ENCODE assay signal across 18 mouse cellular contexts in the genomic region with DNA sequence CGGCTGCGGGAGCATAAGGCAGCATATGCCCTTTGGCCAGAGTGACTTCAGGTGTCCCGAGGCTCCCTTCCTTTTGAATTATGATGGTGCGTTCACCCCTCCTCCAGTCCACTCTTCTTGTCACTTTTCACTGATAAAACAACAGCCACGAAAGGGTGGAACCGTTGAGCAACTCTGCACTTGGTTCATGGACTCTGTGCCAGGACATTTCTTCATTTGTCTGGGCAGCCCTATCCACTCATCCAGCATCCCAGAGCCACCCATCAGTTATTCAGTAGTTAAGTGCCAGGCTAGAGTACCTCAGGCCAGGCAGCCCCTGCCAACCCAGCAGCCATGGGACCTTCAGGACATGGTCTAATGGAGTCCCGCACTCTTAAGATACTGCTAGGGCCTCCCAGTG. TPM values are rescaled to one million over a fixed set of nuclear protein-coding genes. Genes with fewer than 3 reads are reported as not detected.
DNase-seq lines count a peak whose midpoint lies in the region; ATAC-seq and TF ChIP-seq lines count a peak whose summit lies in the region.
"Had no signal": no experiment of that assay in that cellular context is flagged by ENCODE, and none has a peak within 500 bp of the region (broad histone marks: within the 10 kb centered on the region; RNA-seq: fewer than 3 reads in every experiment).

No protein-coding gene starts in this region.

- peaks cover 38% of the 10 kb centered on the region for H3K4me1 ChIP-seq in small intestine, adult 2 months (ENCODE audit: control insufficient read depth, insufficient read depth, insufficient read length, low read length)
- H3K4me1 ChIP-seq in forebrain, embryonic 14.5 days (ENCODE audit: control insufficient read depth, insufficient read depth, low read length), result no peaks in the 10 kb centered on the region
- H3K4me1 ChIP-seq: embryonic facial prominence, embryonic 15.5 days; hindbrain, embryonic 13.5 days; midbrain, embryonic 12.5 days; neural tube, embryonic 15.5 days had no signal

- no peak overlapping the region for H3K4me2 ChIP-seq in forebrain, embryonic 14.5 days (ENCODE audit: low read length)
- H3K4me2 ChIP-seq: embryonic facial prominence, embryonic 15.5 days; hindbrain, embryonic 13.5 days; liver, embryonic 13.5 days; midbrain, embryonic 12.5 days; neural tube, embryonic 15.5 days had no signal

- ATAC-seq in forebrain, embryonic 14.5 days, result no peak

- H3K27me3 ChIP-seq in small intestine, adult 2 months (ENCODE audit: control insufficient read depth, insufficient read depth, low read length), result no peaks in the 10 kb centered on the region
- H3K27me3 ChIP-seq in forebrain, embryonic 14.5 days (replicated peaks; ENCODE audit: control insufficient read depth, insufficient read depth, low read length), result no peaks in the 10 kb centered on the region
- H3K27me3 ChIP-seq: CH12.LX; embryonic facial prominence, embryonic 15.5 days; neural tube, embryonic 15.5 days had no signal

- TF ChIP-seq CTCF in small intestine, adult 2 months (IDR thresholded peaks at IDR 0.05; ENCODE audit: extremely low read depth, insufficient read length, insufficient replicate concordance, low read depth, low read length), result no peak

- H3K9ac ChIP-seq in forebrain, embryonic 14.5 days (ENCODE audit: low read length), result no peak overlapping the region
- H3K9ac ChIP-seq: embryonic facial prominence, embryonic 15.5 days; hindbrain, embryonic 13.5 days; liver, embryonic 13.5 days; midbrain, embryonic 12.5 days; neural tube, embryonic 15.5 days had no signal

- H3K9me3 ChIP-seq in forebrain, embryonic 14.5 days (replicated peaks; ENCODE audit: control insufficient read depth, low read length), result no peaks in the 10 kb centered on the region
- H3K9me3 ChIP-seq: embryonic facial prominence, embryonic 15.5 days; hindbrain, embryonic 13.5 days; liver, embryonic 13.5 days; midbrain, embryonic 12.5 days; neural tube, embryonic 15.5 days had no signal

- 34% methylated on average over 7 of the region's 7 CpGs for WGBS in small intestine, adult 2 months
- WGBS in forebrain, embryonic 14.5 days, result 90% methylated on average over 7 of the region's 7 CpGs

- TF ChIP-seq POLR2A in small intestine, adult 2 months (IDR thresholded peaks at IDR 0.05; ENCODE audit: low read depth, low read length), result no peak

- H3K27ac ChIP-seq in small intestine, adult 2 months (ENCODE audit: insufficient read depth, low read depth, low read length), result peak overlapping the region; percentile 31; the same call in 1 of the 2 replicates
- no peak overlapping the region for H3K27ac ChIP-seq in forebrain, embryonic 14.5 days (ENCODE audit: low read depth, low read length)
- H3K27ac ChIP-seq: embryonic facial prominence, embryonic 15.5 days; hindbrain, embryonic 13.5 days; liver, embryonic 13.5 days; midbrain, embryonic 12.5 days; neural tube, embryonic 15.5 days had no signal

- DNase-seq in adrenal gland, postnatal 14 days, result peak; percentile 27
- DNase-seq in adrenal gland, adult 8-10 months, result no peak
- peak; percentile 20 for DNase-seq in lung, postnatal 10 days
- DNase-seq in lung, postnatal 4 days, result no peak
- peak; percentile 61 for DNase-seq in kidney, adult 9 months
- no peak for DNase-seq in thymus, postnatal 25 days
- no peak for DNase-seq in forebrain, embryonic 14.5 days (ENCODE audit: low spot score)
- DNase-seq: embryo, embryonic 11 days; gastrocnemius, postnatal 14 days; left cerebral cortex, postnatal 4 days; liver, embryonic 13.5 days; thymus, adult 2 months had no signal

- no peaks in the 10 kb centered on the region for H3K36me3 ChIP-seq in small intestine, adult 2 months (ENCODE audit: control insufficient read depth, insufficient read depth, low read length)
- no peaks in the 10 kb centered on the region for H3K36me3 ChIP-seq in forebrain, embryonic 14.5 days (ENCODE audit: control insufficient read depth, insufficient read depth, low read length)
- H3K36me3 ChIP-seq: embryonic facial prominence, embryonic 15.5 days; hindbrain, embryonic 13.5 days; liver, embryonic 13.5 days; midbrain, embryonic 12.5 days; neural tube, embryonic 15.5 days had no signal

- no peak overlapping the region for H3K4me3 ChIP-seq in small intestine, adult 2 months (ENCODE audit: low read depth, low read length)
- H3K4me3 ChIP-seq in forebrain, embryonic 14.5 days (ENCODE audit: low read depth, low read length), result no peak overlapping the region
- H3K4me3 ChIP-seq: embryonic facial prominence, embryonic 15.5 days; hindbrain, embryonic 13.5 days; liver, embryonic 13.5 days; midbrain, embryonic 12.5 days; neural tube, embryonic 15.5 days had no signal

RNA-seq across cellular contexts. Expression of gene Rasa2, which starts 7.1 kb away (rescaled TPM):
- total RNA-seq in adrenal gland, postnatal 14 days (2021), result 9.7 and 11.9 TPM in 2 replicates
- 10 to 100 TPM; 15.3 to 17.6 (median 16.3) TPM for total RNA-seq in adrenal gland, adult 8-10 months (2022)
- 0.98 and 2.6 TPM in 2 replicates for polyA plus RNA-seq in small intestine, adult 2 months (2012; rRNA removed)
- 9.7 and 14.6 TPM in 2 replicates for polyA plus RNA-seq in forebrain, embryonic 14.5 days (2014; fragmentation: Nextera tagmentation; extraction: Ambion mirVana)

Comparison
In these comparisons a context has a peak if more than half of its experiments do, and no peak if none do; other contexts are left out.
1. DNase-seq: peak in adrenal gland, postnatal 14 days (single experiment), lung, postnatal 10 days (single experiment) and kidney, adult 9 months (single experiment); none in adrenal gland, adult 8-10 months (single experiment), lung, postnatal 4 days (0 of 2), thymus, postnatal 25 days (single experiment) and forebrain, embryonic 14.5 days (single experiment).